12 mouse cellular contexts compared by ENCODE assay signal in genomic region chr2:65953726-65954340, GRCm38 (mm10).
DNase-seq lines count a peak whose midpoint lies in the region; ATAC-seq lines count a peak whose summit lies in the region.
"Had no signal": no experiment of that assay in that cellular context is flagged by ENCODE, and none has a peak within 500 bp of the region (broad histone marks: within the 10 kb centered on the region; RNA-seq: fewer than 3 reads in every experiment).

No protein-coding gene starts in this region.

- H3K27me3 ChIP-seq in heart, embryonic 10.5 days (ENCODE audit: insufficient read depth, poor library complexity, severe bottlenecking) = no peaks in the 10 kb centered on the region
- H3K27me3 ChIP-seq in neural tube, embryonic 11.5 days (ENCODE audit: control insufficient read depth, insufficient read depth, low read length) = no peaks in the 10 kb centered on the region
- no peaks in the 10 kb centered on the region for H3K27me3 ChIP-seq in hindbrain, embryonic 14.5 days (ENCODE audit: control insufficient read depth, insufficient read depth, low read length)
- H3K27me3 ChIP-seq in liver, embryonic 12.5 days (replicated peaks) = no peaks in the 10 kb centered on the region

- H3K4me1 ChIP-seq in heart, embryonic 10.5 days = no peaks in the 10 kb centered on the region; the same call in 1 of the 2 replicates
- H3K4me1 ChIP-seq in neural tube, embryonic 11.5 days (ENCODE audit: control insufficient read depth, insufficient read depth, low read length) = peaks cover 2% of the 10 kb centered on the region
- peaks cover 47% of the 10 kb centered on the region for H3K4me1 ChIP-seq in hindbrain, embryonic 14.5 days (replicated peaks; ENCODE audit: control insufficient read depth, insufficient read depth, low read length)
- no peaks in the 10 kb centered on the region; the same call in 1 of the 2 replicates for H3K4me1 ChIP-seq in liver, embryonic 12.5 days

- ATAC-seq in neural tube, embryonic 11.5 days (ENCODE audit: insufficient read depth, low FRiP score, low TSS enrichment) = no peak
- ATAC-seq in hindbrain, embryonic 14.5 days (ENCODE audit: low FRiP score) = peak; percentile 54; the same call in 1 of the 2 replicates
- no peak for ATAC-seq in liver, embryonic 12.5 days

- peak overlapping the region; percentile 40 for H3K4me3 ChIP-seq in heart, embryonic 10.5 days
- no peak overlapping the region for H3K4me3 ChIP-seq in neural tube, embryonic 11.5 days (ENCODE audit: low read depth, low read length)
- no peak overlapping the region for H3K4me3 ChIP-seq in hindbrain, embryonic 14.5 days (replicated peaks; ENCODE audit: low read length)
- H3K4me3 ChIP-seq in liver, embryonic 12.5 days = no peak overlapping the region
- H3K4me3 ChIP-seq: erythroblast, embryonic 14.5 days had no signal

- WGBS in heart, embryonic 10.5 days = 54% methylated on average over 17 of the region's 17 CpGs
- 78% methylated on average over 17 of the region's 17 CpGs for WGBS in neural tube, embryonic 11.5 days
- WGBS in hindbrain, embryonic 14.5 days = 39% methylated on average over 17 of the region's 17 CpGs
- 80% methylated on average over 17 of the region's 17 CpGs for WGBS in liver, embryonic 12.5 days (ENCODE audit: insufficient replicate concordance)

- H3K27ac ChIP-seq in heart, embryonic 10.5 days = peak overlapping the region; percentile 63; the same call in 1 of the 2 replicates
- H3K27ac ChIP-seq in neural tube, embryonic 11.5 days (ENCODE audit: low read depth, low read length) = peak overlapping the region; percentile 40; the same call in 1 of the 2 replicates
- H3K27ac ChIP-seq in hindbrain, embryonic 14.5 days = peak overlapping the region; percentile 82
- no peak overlapping the region for H3K27ac ChIP-seq in liver, embryonic 12.5 days

- no peak for DNase-seq in heart, embryonic 10.5 days (ENCODE audit: low spot score)
- no peak for DNase-seq in heart, adult 18-20 months
- no peak for DNase-seq in neural tube, embryonic 11.5 days (ENCODE audit: low spot score)
- DNase-seq in neural tube, embryonic 10.5 days (ENCODE audit: extremely low spot score, low spot score) = no peak
- DNase-seq in hindbrain, embryonic 14.5 days (ENCODE audit: low spot score) = no peak
- DNase-seq in gastrocnemius, adult 8-10 months (ENCODE audit: low spot score in 2 of 2) = no peak
- DNase-seq in lung, adult 18-20 months = no peak
- DNase-seq: B cell, adult 2 months; cerebellum, adult 9-11 months; spleen, adult 18-20 months had no signal

- H3K36me3 ChIP-seq in heart, embryonic 10.5 days = no peaks in the 10 kb centered on the region
- H3K36me3 ChIP-seq in neural tube, embryonic 11.5 days (ENCODE audit: control insufficient read depth, insufficient read depth, low read length) = peaks cover 3% of the 10 kb centered on the region; the same call in 1 of the 2 replicates
- H3K36me3 ChIP-seq in hindbrain, embryonic 14.5 days (replicated peaks; ENCODE audit: control insufficient read depth, insufficient read depth) = peaks cover 17% of the 10 kb centered on the region
- H3K36me3 ChIP-seq in liver, embryonic 12.5 days = no peaks in the 10 kb centered on the region

- H3K9me3 ChIP-seq in heart, embryonic 10.5 days = no peaks in the 10 kb centered on the region
- H3K9me3 ChIP-seq in neural tube, embryonic 11.5 days (ENCODE audit: control insufficient read depth, low read length) = no peaks in the 10 kb centered on the region
- no peaks in the 10 kb centered on the region for H3K9me3 ChIP-seq in hindbrain, embryonic 14.5 days (ENCODE audit: control insufficient read depth, low read length)
- H3K9me3 ChIP-seq in liver, embryonic 12.5 days (replicated peaks) = no peaks in the 10 kb centered on the region

- no peak overlapping the region for H3K9ac ChIP-seq in neural tube, embryonic 11.5 days (ENCODE audit: low read length)
- peak overlapping the region; percentile 53 for H3K9ac ChIP-seq in hindbrain, embryonic 14.5 days
- no peak overlapping the region for H3K9ac ChIP-seq in liver, embryonic 12.5 days

- H3K4me2 ChIP-seq in neural tube, embryonic 11.5 days (ENCODE audit: low read depth) = no peak overlapping the region
- peak overlapping the region; percentile 30 for H3K4me2 ChIP-seq in hindbrain, embryonic 14.5 days (replicated peaks)
- H3K4me2 ChIP-seq in liver, embryonic 12.5 days = no peak overlapping the region
